Mouse (Mus musculus) embryonic facial prominence, embryonic 14.5 days (tissue): ENCODE results near the gene Nptx1. TPM values are rescaled to one million over a fixed set of nuclear protein-coding genes. Genes with fewer than 3 reads are reported as not detected.
A peak's percentile ranks its signal among the peaks of the same experiment; 100 is the strongest.

Experiments used
- ATAC-seq: fragments of 200-750 bp; cut with Nextera tagmentation; 2 replicates; pipeline ENCODE4 v1.8.0; 2017; ENCODE audit warnings: low read depth, moderate number of reproducible peaks, moderate TSS enrichment
- DNase-seq: peaks from one replicate; pipeline ENCODE4 v3.0.0-alpha.2; 2015; ENCODE audit warnings: low spot score
- H3K27ac ChIP-seq: fragments of 300-500 bp; sonication (generic); replicated peaks from 2 replicates; pipeline ENCODE4 v1.5.1; 2014; ENCODE audit warnings: low read depth, mild to moderate bottlenecking, low read length, moderate library complexity
- H3K27me3 ChIP-seq: fragments of 300-500 bp; sonication (generic); replicated peaks from 2 replicates; pipeline ENCODE4 v1.6.1; 2014; ENCODE audit warnings: low read length; ENCODE audit not compliant: control insufficient read depth, insufficient read depth
- H3K36me3 ChIP-seq: fragments of 300-500 bp; sonication (generic); 2 replicates; pipeline ENCODE4 v1.6.1; 2014; ENCODE audit warnings: low read length, mixed read lengths; ENCODE audit not compliant: control insufficient read depth, insufficient read depth
- H3K4me1 ChIP-seq: fragments of 300-500 bp; sonication (generic); 2 replicates; pipeline ENCODE4 v1.6.1; 2014; ENCODE audit warnings: antibody characterized with exemption, low read length; ENCODE audit not compliant: control insufficient read depth, insufficient read depth
- H3K4me2 ChIP-seq: fragments of 300-500 bp; sonication (generic); 2 replicates; pipeline ENCODE4 v1.6.1; 2014; ENCODE audit warnings: low read depth, mild to moderate bottlenecking, low read length, moderate library complexity, mixed read lengths
- H3K4me3 ChIP-seq: fragments of 300-500 bp; sonication (generic); 2 replicates; pipeline ENCODE4 v1.5.1; 2014; ENCODE audit warnings: low read depth, mild to moderate bottlenecking, low read length
- H3K9ac ChIP-seq: fragments of 300-500 bp; sonication (generic); 2 replicates; pipeline ENCODE4 v1.6.1; 2014; ENCODE audit warnings: low read depth, mild to moderate bottlenecking, low read length, moderate library complexity, mixed read lengths
- H3K9me3 ChIP-seq: fragments of 300-500 bp; sonication (generic); 2 replicates; pipeline ENCODE4 v1.6.1; 2016; ENCODE audit warnings: low read length; ENCODE audit not compliant: control insufficient read depth
- WGBS: fragments of 180-500 bp; shearing (Covaris S2); extraction: QIAGEN DNeasy Blood & Tissue Kit; methylation state at CpG from one replicate; pipeline ENCODE4 v1.1.7; 2014; 5-methylcytosine and 5-hydroxymethylcytosine counted together
- polyA plus RNA-seq: library from polyadenylated mRNA; unstranded; fragments of >200 nt; fragmentation: Nextera tagmentation; extraction: Ambion mirVana; gene quantifications from 2 replicates; pipeline ENCODE4 v1.2.1, GENCODE M21; 2014

The Nptx1 gene
- polyA plus RNA-seq, 1 experiment from 2014 or later, result 1.9 TPM

DNA sequence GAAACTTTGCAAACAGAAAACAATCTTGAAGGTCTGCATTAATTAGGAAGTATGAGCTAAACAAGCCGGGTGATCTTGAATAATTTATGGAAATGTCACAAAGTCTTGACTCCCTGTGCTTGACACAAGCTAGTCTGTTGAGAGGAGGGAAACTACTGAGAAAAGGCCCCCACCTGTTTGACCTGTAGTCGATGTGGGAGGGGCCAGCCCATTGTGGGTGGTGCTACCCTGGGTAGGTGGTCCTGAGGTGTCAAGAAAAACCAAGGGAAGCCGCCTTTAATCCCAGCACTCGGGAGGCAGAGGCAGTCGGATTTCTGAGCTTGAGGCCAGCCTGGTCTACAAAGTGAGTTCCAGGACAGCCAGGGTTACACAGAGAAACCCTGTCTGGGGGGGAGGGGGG lies 18.6 kb upstream of the Nptx1 start:
- no peaks in the 10 kb centered on the region for H3K4me1 ChIP-seq
- WGBS, result 54% methylated on average over 5 of the region's 5 CpGs
- no peak overlapping the region for H3K4me2 ChIP-seq
- H3K27me3 ChIP-seq, result peaks cover 13% of the 10 kb centered on the region
- ATAC-seq (no peak), DNase-seq (no peak)
- no peaks in the 10 kb centered on the region for H3K36me3 ChIP-seq
- no peaks in the 10 kb centered on the region for H3K9me3 ChIP-seq
- no peak overlapping the region for H3K27ac ChIP-seq
- H3K4me3 ChIP-seq, result no peak overlapping the region
- no peak overlapping the region for H3K9ac ChIP-seq

DNA sequence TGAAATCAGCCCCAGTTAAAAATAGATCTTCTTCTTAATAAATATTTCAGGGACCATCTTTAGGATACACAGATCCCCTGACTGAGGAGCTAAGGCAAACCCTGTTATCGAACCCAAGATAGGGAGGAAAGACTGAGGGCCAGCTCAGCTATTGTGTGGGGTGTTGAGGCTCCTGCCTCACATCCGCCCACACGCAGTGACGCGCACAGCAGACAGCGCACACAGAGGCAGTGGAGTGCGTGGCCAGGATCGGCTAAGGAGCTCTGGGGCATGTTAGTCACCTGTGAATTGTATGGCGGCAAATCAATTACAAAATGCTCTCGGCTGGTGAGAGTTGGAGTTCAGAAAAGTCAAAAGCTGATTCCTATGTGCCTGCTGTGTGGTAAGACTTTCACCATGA lies 18.1 kb upstream of the Nptx1 start:
- no peak for ATAC-seq
- Histone ChIP-seq H3K4me2 (no peak overlapping the region), H3K36me3 (no peaks in the 10 kb centered on the region), H3K27me3 (peaks cover 16% of the 10 kb centered on the region), H3K27ac (no peak overlapping the region), H3K9ac (no peak overlapping the region), H3K4me1 (no peaks in the 10 kb centered on the region), H3K4me3 (no peak overlapping the region), H3K9me3 (no peaks in the 10 kb centered on the region)
- WGBS, result 35% methylated on average over 10 of the region's 10 CpGs
- no peak for DNase-seq

DNA sequence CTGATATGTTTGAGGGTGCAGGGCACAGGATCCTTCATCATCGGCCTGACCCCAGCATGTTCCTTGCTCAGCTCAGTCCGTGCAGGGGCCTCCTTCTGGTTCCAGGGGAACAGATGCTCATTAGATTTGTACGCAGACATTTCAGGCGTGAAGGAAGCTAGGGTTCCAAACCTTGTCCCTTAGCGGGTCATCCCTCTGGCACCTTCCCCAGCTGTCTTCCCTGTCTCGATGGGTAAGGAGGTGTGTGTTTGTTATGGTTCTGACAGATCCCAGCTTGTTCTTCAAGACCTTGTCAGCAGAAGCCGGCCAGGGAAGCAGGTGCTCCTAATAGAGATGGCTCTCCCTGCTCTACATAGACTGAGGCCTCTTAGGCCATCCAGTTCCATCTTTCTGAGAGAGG lies 17.5 kb upstream of the Nptx1 start:
- Histone ChIP-seq H3K4me2 (no peak overlapping the region), H3K4me3 (no peak overlapping the region), H3K27me3 (peaks cover 16% of the 10 kb centered on the region), H3K9ac (no peak overlapping the region), H3K9me3 (no peaks in the 10 kb centered on the region), H3K27ac (no peak overlapping the region), H3K36me3 (no peaks in the 10 kb centered on the region), H3K4me1 (no peaks in the 10 kb centered on the region)
- ATAC-seq, result no peak
- 61% methylated on average over 7 of the region's 7 CpGs for WGBS
- no peak for DNase-seq

DNA sequence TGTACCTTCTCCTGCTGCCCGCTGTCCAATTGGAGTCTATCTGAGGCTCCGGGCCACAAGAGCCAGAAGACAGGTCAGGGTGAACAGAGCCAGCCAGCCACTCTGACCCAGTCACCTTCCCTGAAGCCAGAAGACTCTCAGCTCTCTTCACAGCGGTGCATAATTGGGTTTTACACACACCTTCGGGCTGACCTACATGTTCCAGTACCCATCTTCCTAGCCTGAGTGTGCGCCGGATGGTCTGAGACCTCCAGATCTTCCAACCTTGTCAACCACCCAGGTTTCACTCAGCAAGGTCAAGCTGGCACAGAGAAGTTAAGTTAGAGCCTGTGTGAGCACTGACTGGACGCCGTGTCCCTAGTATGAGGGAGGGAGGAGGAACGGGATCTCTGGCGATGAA lies 16.8 kb upstream of the Nptx1 start:
- DNase-seq (no peak), ATAC-seq (no peak)
- Histone ChIP-seq H3K27me3 (peaks cover 16% of the 10 kb centered on the region), H3K36me3 (no peaks in the 10 kb centered on the region), H3K9me3 (no peaks in the 10 kb centered on the region), H3K4me2 (no peak overlapping the region), H3K4me3 (no peak overlapping the region), H3K4me1 (peaks cover 4% of the 10 kb centered on the region; the same call in 1 of the 2 replicates), H3K9ac (no peak overlapping the region), H3K27ac (no peak overlapping the region)
- WGBS, result 84% methylated on average over 10 of the region's 10 CpGs

DNA sequence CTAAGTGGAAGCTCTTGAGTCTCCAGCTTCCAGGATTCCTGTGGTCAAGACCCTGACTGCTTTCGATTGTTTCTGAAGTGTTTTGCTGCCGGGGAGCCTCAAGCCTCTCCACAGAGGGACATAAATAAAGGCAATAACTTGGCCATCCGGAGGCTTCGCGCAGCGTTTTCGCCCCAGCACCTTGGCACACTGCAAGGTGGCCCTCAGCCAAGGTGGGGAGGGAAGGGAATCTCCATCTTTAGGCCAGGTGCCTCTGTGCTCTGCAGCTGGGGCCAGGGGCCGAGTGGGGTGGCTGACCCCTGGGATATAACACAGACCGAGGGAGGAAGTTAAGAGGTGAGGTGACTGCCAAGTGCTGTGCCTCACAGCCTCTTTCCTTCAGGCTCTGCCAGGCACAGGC lies 15.6 kb upstream of the Nptx1 start:
- no peaks in the 10 kb centered on the region for H3K9me3 ChIP-seq
- DNase-seq, result no peak
- no peaks in the 10 kb centered on the region for H3K36me3 ChIP-seq
- no peak overlapping the region for H3K27ac ChIP-seq
- ATAC-seq, result no peak
- no peak overlapping the region for H3K4me2 ChIP-seq
- 65% methylated on average over 8 of the region's 9 CpGs for WGBS
- H3K4me1 ChIP-seq, result peaks cover 16% of the 10 kb centered on the region
- H3K9ac ChIP-seq, result peak overlapping the region; percentile 14; the same call in 1 of the 2 replicates
- no peak overlapping the region for H3K4me3 ChIP-seq
- peaks cover 16% of the 10 kb centered on the region for H3K27me3 ChIP-seq

DNA sequence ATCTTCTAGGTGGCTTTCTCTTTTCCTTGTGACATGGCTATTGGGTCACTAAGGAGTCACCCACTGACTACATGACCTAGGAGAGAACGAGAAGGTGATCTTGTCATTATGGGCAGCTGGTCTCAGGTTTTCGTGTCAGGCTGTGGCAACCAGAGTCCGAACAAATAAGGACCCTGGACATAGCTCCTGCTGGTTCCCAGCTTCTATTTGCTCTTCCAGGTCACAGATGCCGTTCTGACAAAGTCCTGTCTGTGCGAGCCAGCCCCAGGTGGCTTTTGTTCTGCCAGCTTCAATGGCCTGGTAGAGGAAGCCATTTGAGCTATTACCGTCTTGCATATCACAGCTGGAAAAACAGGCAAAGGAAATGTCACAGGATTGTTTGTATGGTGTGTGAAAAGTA lies 14.7 kb upstream of the Nptx1 start:
- Histone ChIP-seq H3K27me3 (peaks cover 16% of the 10 kb centered on the region), H3K4me1 (peaks cover 16% of the 10 kb centered on the region), H3K9me3 (no peaks in the 10 kb centered on the region), H3K9ac (no peak overlapping the region), H3K4me2 (no peak overlapping the region), H3K27ac (no peak overlapping the region), H3K4me3 (no peak overlapping the region), H3K36me3 (no peaks in the 10 kb centered on the region)
- no peak for DNase-seq
- ATAC-seq, result no peak
- WGBS, result 40% methylated on average over 6 of the region's 6 CpGs

DNA sequence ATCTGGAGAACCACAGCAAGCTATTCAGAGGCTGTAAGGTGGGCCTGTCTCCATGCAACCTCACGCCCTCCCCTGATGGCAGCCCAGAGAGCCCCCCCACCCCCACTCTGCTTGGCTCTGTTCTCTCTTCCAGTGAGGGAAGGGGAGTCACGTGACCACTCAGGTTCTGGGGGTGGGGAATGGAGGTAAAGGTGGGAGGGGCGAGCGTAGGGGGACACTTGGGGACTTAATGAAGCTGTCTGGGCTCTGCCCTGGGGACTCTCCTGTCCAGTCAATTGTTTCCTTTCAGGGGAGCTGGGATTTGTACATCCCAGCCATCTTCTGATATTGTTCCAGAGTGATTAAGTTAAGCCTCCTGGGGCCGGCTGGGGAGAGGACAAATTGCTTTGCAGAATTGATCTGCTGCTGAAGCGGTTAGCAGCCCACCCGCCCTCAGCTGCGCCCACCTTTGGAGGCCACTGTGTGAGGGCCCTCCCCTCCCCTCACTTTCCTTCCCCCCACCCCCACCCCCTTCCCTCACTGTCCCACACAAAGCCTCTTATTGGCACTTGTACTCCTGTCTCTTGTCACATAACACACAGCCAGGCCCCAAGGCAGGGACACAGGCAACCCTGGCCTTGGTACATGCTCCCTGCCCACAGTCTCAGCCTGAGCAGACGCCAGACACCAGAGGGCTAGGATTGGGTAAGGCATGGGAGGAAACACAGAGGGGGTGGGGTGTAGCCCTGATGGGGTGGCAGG lies 11.5 kb upstream of the Nptx1 start:
- ATAC-seq, result peak; percentile 67
- 5% methylated on average over 9 of the region's 9 CpGs for WGBS
- Histone ChIP-seq H3K36me3 (no peaks in the 10 kb centered on the region), H3K4me2 (peak overlapping the region; percentile 26; the same call in 1 of the 2 replicates), H3K27me3 (0 out of 2 replicates have a peak, but pooled peaks cover 5% of the 10 kb centered on the region), H3K4me3 (no peak overlapping the region), H3K27ac (no peak overlapping the region), H3K4me1 (peaks cover 16% of the 10 kb centered on the region), H3K9me3 (no peaks in the 10 kb centered on the region), H3K9ac (no peak overlapping the region)
- DNase-seq, result peak; percentile 51

DNA sequence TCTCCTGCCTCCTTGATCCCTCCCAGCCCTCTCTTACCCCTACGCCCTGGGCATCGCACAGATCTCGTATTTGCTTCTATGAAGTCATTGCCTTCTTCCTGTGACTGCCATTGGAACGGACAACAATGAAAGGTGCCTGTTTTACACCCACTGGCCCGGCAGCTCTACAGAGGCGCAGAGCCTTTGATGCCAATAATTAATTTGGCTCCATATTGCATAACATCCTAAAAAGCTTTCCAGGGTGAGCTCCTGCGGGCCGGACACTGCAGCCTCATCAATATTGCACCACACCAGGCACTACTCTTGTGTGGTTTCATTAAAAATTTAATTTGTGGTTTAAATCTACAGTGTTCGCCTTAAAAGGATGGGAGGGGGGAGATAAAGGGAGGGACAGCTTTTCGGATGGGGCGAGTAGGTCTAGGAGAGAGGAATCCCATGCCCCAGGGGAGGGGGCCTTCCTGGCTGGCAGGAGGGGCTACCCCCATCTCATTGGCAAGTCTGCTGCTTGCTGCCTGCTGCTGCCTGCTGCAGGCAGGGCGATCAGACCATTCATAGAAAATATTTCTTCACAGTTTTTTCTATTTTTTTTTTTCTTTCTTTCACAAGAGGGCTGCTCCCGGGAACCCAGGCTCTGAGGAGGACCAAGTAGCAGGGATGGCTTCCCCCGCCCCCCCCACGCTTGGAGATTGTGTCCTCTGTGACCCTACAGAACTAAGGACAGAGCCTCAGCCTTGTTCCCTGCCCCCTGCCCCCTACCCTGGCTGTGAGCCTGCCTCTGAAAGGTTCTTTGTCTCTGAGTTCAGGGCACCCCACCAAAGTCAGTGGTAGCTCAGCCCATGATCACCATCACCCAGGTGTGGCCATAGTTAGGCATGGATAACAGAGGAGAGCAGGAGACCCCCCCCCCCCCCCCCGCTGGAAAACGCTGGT lies 10.7 kb upstream of the Nptx1 start:
- Histone ChIP-seq H3K27ac (no peak overlapping the region), H3K4me2 (peak overlapping the region; percentile 26; the same call in 1 of the 2 replicates), H3K4me1 (peaks cover 16% of the 10 kb centered on the region), H3K36me3 (no peaks in the 10 kb centered on the region), H3K9me3 (no peaks in the 10 kb centered on the region), H3K4me3 (no peak overlapping the region), H3K9ac (no peak overlapping the region), H3K27me3 (0 out of 2 replicates have a peak, but pooled peaks cover 3% of the 10 kb centered on the region)
- no peak for DNase-seq
- ATAC-seq, result peak; percentile 50; the same call in 1 of the 2 replicates
- 26% methylated on average over 16 of the region's 17 CpGs for WGBS
